Mouse (Mus musculus) bone marrow, adult 2 months (tissue): Measurements from ENCODE around the gene Ccdc150.

Source experiments
- CTCF ChIP-seq: fragments of 200-500 bp; IDR thresholded peaks from 2 replicates; pipeline ENCODE4 v1.5.1; 2011; ENCODE audit warnings: low read length, control low read depth; ENCODE audit not compliant: control insufficient read depth, insufficient read depth
- POLR2A ChIP-seq: fragments of 200-500 bp; IDR thresholded peaks from 2 replicates; pipeline ENCODE4 v1.6.1; 2011; ENCODE audit warnings: low read depth, mild to moderate bottlenecking, control low read depth, low read length, borderline replicate concordance; ENCODE audit not compliant: control insufficient read depth

GRCm38 (mm10) chr1:54356566-54356965, 106.1 kb downstream of the Ccdc150 start:
- no peak for TF ChIP-seq CTCF
- TF ChIP-seq POLR2A = no peak
